Mouse (Mus musculus) G1E (cell line): ENCODE measurements around the gene Chia1. TPM values are rescaled to one million over a fixed set of nuclear protein-coding genes. Genes with fewer than 3 reads are reported as not detected.
"Not testable (repeated sequence)": the region's sequence is repeated elsewhere in the genome, so short reads cannot be mapped to it uniquely, and the experiment has no call there.

Experiments
- ATAC-seq: 2 replicates; pipeline ENCODE4 v1.8.0; 2016; ENCODE audit warnings: mild to moderate bottlenecking; ENCODE audit not compliant: insufficient number of reproducible peaks, poor library complexity, low FRiP score, severe bottlenecking; ENCODE audit errors: extremely low read depth
- DNase-seq: peaks from one replicate; pipeline ENCODE4 v3.0.0; 2012; ENCODE audit warnings: low spot score
- H3K27me3 ChIP-seq: 2 replicates; pipeline ENCODE4 v1.6.1; 2012; ENCODE audit warnings: mild to moderate bottlenecking, low read length, inconsistent platforms; ENCODE audit not compliant: insufficient read depth
- H3K36me3 ChIP-seq: replicated peaks from 2 replicates; pipeline ENCODE3; 2012; ENCODE audit warnings: mild to moderate bottlenecking, inconsistent platforms
- H3K4me1 ChIP-seq: 2 replicates; pipeline ENCODE4 v1.6.1; 2012; ENCODE audit warnings: low read depth, low read length, inconsistent platforms, mixed read lengths; ENCODE audit not compliant: insufficient read depth
- H3K4me3 ChIP-seq: 2 replicates; pipeline ENCODE4 v1.5.1; 2012; ENCODE audit warnings: low read depth, mild to moderate bottlenecking, inconsistent platforms, low read length, moderate library complexity, mixed read lengths
- H3K9me3 ChIP-seq: replicated peaks from 2 replicates; pipeline ENCODE4 v1.6.1; 2012; ENCODE audit warnings: inconsistent platforms
- CTCF ChIP-seq: IDR thresholded peaks from 2 replicates; pipeline ENCODE4 v1.5.1; 2012; ENCODE audit warnings: low read depth, low read length, inconsistent platforms, mixed read lengths
- GATA1 ChIP-seq: IDR thresholded peaks from 2 replicates; pipeline ENCODE4 v1.6.1; 2012; ENCODE audit warnings: borderline replicate concordance, low read length, inconsistent platforms, mixed read lengths
- GATA2 ChIP-seq: IDR thresholded peaks from 2 replicates; pipeline ENCODE4 v1.6.1; 2012; ENCODE audit warnings: low read depth, low read length, inconsistent platforms, borderline replicate concordance
- POLR2AphosphoS5 ChIP-seq: IDR thresholded peaks from 2 replicates; pipeline ENCODE4 v1.6.1; 2012; ENCODE audit warnings: low read depth, low read length, inconsistent platforms; ENCODE audit not compliant: insufficient replicate concordance
- TAL1 ChIP-seq: conservative IDR thresholded peaks from 2 replicates; pipeline ENCODE4 v1.6.1; 2012; ENCODE audit warnings: low read depth, low read length, inconsistent platforms, mixed read lengths
- polyA plus RNA-seq: library from polyadenylated mRNA; stranded (reverse); fragments of >175 nt; gene quantifications from 2 replicates; pipeline ENCODE4 v1.2.3, GENCODE M21; 2012
- total RNA-seq, 2 experiments: library from RNA; stranded (forward) in 1 of 2; stranded (reverse) in 1 of 2; fragments of 200-1000 nt in 1 of 2; fragments of >200 nt in 1 of 2; fragmentation: Nextera tagmentation in 1 of 2; gene quantifications; 2 replicates each; pipeline ENCODE4 v1.2.3; 2014 to 2017

Gene Chia1
- total and polyA plus RNA-seq, 3 experiments = not detected

- Histone ChIP-seq H3K4me3 (no peak overlapping the region), H3K27me3 (no peaks in the 10 kb centered on the region), H3K9me3 (no peaks in the 10 kb centered on the region), H3K36me3 (no peaks in the 10 kb centered on the region), H3K4me1 (no peaks in the 10 kb centered on the region)
- DNase-seq = no peak
- TF ChIP-seq GATA1 = no peak
- no peak for ATAC-seq
Measured at GRCm38 (mm10) chr3:106144081-106144480, 31.1 kb downstream of the Chia1 start.

- no peak for TF ChIP-seq TAL1
- TF ChIP-seq CTCF = no peak
- TF ChIP-seq POLR2AphosphoS5 = no peak
- TF ChIP-seq GATA2 = no peak
- no peak for TF ChIP-seq GATA1
- ATAC-seq = no peak
- Histone ChIP-seq H3K36me3 (no peaks in the 10 kb centered on the region), H3K4me1 (no peaks in the 10 kb centered on the region), H3K4me3 (no peak overlapping the region), H3K27me3 (no peaks in the 10 kb centered on the region), H3K9me3 (no peaks in the 10 kb centered on the region)
- DNase-seq = no peak
Measured at GRCm38 (mm10) chr3:106154413-106154812, 41.4 kb downstream of the Chia1 start.

- no peaks in the 10 kb centered on the region for H3K4me1 ChIP-seq
- no peak for ATAC-seq
- H3K9me3 ChIP-seq = no peaks in the 10 kb centered on the region
- TF ChIP-seq TAL1 (no peak), POLR2AphosphoS5 (no peak), CTCF (no peak), GATA2 (no peak), GATA1 (no peak)
- H3K27me3 ChIP-seq = no peaks in the 10 kb centered on the region
- no peaks in the 10 kb centered on the region for H3K36me3 ChIP-seq
- DNase-seq = no peak
- H3K4me3 ChIP-seq = no peak within 1 kb of the TSS
Measured at GRCm38 (mm10) chr3:106167464-106167863, 54.4 kb downstream of the Chia1 start, which contains the start of gene Chil3. Gene Chil3 (minus strand): TSS chr3:106167564.

- Histone ChIP-seq H3K4me1 (no peaks in the 10 kb centered on the region), H3K27me3 (no peaks in the 10 kb centered on the region), H3K36me3 (no peaks in the 10 kb centered on the region), H3K4me3 (no peak overlapping the region), H3K9me3 (no peaks in the 10 kb centered on the region)
- no peak for ATAC-seq
- no peak for DNase-seq
- no peak for TF ChIP-seq CTCF
- TF ChIP-seq POLR2AphosphoS5 = no peak
- no peak for TF ChIP-seq GATA2
- TF ChIP-seq TAL1 = no peak
- TF ChIP-seq GATA1 = no peak
Measured at GRCm38 (mm10) chr3:106170522-106171053, 57.6 kb downstream of the Chia1 start.

- no peaks in the 10 kb centered on the region for H3K27me3 ChIP-seq
- DNase-seq = no peak
Measured at GRCm38 (mm10) chr3:106171135-106171731, 58.2 kb downstream of the Chia1 start.

GRCm38 (mm10) chr3:106172506-106172905 lies 59.5 kb downstream of the Chia1 start:
- ATAC-seq, H3K9me3 ChIP-seq, H3K4me3 ChIP-seq, H3K27me3 ChIP-seq, DNase-seq, H3K4me1 ChIP-seq, H3K36me3 ChIP-seq: not testable (repeated sequence)

More at GRCm38 (mm10) chr3:106171135-106171731, 58.2 kb downstream of the Chia1 start:
- TF ChIP-seq CTCF (no peak), GATA2 (no peak), POLR2AphosphoS5 (no peak), TAL1 (no peak), GATA1 (no peak)
- Histone ChIP-seq H3K4me3 (no peak overlapping the region), H3K9me3 (no peaks in the 10 kb centered on the region), H3K4me1 (no peaks in the 10 kb centered on the region), H3K36me3 (no peaks in the 10 kb centered on the region)
- no peak for ATAC-seq

- H3K9me3 ChIP-seq, H3K4me3 ChIP-seq, H3K4me1 ChIP-seq, DNase-seq, ATAC-seq, H3K27me3 ChIP-seq, H3K36me3 ChIP-seq: not testable (repeated sequence)
Measured at GRCm38 (mm10) chr3:106174971-106175370, 61.9 kb downstream of the Chia1 start.
